Mouse (Mus musculus) adrenal gland, adult (tissue): ENCODE data around the gene B4galt3.
"Not testable (repeated sequence)": the region's sequence is repeated elsewhere in the genome, so short reads cannot be mapped to it uniquely, and the experiment has no call there.

Source experiments
- DNase-seq, 2 experiments: peaks; one replicate each; pipeline ENCODE4 v3.0.0; 2022 to 2023; ENCODE audit warnings: low spot score in 1 of 2; ENCODE audit not compliant: inconsistent age in 2 of 2

Gene B4galt3

DNA sequence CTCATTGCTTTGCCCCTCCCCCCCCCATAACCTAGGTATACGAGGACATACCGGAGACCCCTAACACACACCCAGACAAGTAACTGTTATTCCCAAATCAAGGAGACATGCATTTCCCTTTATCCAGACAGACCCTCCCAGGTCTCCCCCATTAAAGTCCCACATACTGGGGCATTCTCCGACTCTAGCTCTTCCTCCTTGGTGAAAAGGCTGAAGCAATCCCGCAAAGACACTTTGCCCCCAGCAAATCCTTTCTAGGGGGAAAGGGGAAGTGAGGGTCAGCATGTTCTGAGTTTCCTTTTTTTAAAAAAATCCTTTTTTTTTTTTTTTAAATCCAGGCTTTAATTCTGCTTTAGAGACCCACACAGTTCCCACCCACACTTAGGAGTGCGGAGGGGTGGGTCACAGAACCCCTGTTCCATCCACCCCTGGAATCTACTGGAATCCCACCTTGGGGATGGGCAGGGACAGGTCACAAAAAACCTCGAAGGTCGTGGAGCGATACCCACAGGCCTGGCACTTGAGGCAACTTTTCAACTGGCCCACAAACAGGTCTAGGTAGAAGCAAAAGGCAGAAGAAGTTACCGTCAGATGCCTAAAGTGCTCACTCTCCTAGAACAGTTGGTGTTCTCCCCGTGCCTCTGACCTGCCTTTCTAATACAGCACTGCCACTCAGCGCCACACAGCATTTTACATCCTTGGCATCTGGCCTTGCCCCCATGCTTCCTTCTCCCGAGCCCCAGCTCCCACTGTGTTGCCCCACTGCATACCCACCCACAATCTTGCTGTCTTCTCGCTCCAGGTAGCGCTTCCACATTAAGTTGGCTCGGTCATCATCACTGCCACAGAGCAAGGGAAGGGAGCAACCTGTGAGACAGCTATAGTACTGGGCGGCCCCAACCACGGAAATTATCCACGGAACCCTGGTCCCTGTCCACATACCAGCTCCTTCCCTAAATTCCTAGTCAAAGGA is 13.3 kb downstream of the B4galt3 start:
- DNase-seq = peak in 1 of 2 experiments; percentile 16

DNA sequence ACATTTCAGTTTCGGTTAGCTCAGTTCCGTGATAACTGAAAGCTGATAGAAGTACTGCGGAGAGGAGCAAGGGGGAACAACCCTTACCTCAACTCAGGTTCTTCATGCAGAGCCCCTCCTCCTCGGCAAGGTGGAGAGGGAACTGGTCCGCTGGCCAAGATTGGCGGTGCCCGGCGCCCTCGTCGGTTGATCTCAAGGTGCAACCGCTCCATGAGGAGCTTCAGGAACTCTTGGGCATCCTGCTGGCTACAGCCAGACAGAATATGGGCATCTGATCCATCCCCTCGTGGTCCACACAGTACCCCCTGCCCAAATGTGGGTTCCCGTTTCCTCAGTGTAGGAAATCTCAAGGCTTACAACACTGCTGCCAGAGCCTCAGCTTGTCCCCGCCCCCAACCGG is 14.4 kb downstream of the B4galt3 start:
- DNase-seq = peak in 1 of 2 experiments; percentile 24

DNA sequence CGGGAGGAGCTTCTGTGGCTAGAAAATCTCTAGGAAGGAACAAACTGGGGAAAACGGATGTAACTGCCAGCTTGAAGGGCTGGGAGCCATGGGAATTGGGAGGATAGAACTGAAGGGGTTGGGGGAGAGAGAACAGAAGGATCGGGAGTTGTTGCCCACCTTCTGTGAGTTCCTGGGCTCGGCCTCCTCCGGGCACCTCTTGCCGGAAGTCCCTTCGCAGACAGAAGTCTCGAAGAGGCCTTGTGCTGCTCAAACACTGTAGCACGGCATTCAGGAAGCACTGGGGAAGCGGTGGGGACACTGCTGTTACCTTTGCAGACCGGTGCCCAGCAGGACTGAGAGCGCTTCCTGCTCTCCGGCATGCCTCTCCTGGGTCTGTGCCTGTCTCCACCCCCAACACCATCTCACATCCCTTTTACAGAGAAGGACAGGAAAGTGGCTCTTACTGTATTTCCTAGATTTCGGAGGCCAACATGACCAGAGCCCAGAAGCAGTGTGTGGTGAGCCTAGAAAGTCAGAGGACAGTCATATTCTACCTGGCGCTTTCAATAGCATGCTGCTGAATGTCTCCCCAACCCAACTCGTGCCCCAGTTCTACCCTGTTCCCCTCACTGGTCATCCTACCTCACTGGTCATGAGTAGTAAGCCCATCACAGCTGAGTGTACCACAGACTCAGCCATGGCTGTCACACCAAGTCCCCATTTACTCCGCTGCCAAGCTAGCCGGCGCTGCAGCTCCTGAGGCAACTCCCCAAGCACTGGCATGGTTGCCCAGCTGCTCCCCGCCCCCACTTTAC is 15.2 kb downstream of the B4galt3 start:
- DNase-seq = peak in 1 of 2 experiments; percentile 18

DNA sequence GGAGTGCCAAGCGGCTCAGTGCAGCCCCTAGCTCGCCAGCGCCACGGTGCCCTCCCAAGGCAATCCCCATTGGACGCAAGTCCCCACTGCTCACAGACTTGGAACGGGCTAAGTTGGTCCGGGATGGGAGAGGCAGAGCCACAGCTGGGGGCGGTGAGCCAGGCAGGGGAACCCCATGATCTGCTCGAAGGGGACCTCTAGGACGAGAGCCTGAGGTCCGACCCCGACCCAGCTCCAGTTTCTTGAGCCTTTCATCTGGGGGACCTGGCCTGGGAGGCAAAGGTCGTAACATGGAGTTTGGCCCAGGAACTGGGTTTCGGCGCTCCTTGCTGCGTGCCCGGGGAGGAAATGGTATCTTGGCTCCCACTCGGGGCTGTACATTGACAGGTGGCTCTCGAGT is 16.4 kb downstream of the B4galt3 start:
- DNase-seq = peak in 1 of 2 experiments; percentile 50

DNA sequence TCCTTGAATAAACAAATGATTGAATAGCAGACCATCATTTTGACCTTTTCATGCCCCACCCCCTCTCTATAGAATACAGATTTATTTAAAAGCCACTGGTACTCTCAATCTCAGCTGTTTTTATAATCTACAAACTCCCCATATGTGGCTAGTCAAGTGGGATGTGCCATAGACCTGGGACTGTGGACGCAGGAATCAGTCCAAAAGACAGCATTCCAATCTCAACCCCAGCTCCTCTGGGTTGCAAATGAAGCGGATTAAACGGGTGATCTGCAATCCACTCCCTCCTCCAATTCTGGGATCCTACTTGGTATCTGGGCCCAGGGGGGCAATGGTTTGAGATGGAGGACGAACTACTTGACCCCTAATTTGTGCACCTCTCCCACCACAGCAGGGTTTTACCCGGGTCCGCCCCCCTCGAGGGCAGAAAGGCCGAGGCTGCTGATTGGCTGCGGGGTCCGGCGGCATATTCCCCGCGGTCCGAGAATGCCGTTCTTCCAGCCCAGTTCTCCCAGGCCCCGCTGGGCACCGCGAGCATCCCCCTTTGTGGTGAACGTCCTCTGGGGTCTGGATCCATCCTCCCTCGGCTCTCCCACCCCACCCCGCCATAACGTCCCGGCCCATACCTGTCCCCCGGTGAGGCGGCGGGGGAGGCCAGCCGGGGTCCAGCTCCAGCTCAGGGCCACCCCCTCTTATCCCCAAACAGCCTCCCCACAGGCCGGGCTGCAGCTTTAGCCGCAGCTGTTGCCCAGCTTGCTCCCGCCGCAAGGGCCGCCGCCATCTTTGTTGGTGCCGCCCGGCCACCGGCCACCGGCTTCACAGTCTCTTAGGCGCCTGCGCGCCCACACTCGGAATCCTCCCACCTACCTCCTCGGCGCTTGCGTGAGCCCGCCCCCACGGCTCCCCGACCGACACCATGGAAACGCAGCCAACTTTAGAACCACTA is 17.3 kb downstream of the B4galt3 start, which contains the start of gene Usp21:
Gene Usp21, minus strand, starts transcription at position 856 of the 946 bp plus-strand sequence.
- peak; percentile 96 to 97 for DNase-seq

DNA sequence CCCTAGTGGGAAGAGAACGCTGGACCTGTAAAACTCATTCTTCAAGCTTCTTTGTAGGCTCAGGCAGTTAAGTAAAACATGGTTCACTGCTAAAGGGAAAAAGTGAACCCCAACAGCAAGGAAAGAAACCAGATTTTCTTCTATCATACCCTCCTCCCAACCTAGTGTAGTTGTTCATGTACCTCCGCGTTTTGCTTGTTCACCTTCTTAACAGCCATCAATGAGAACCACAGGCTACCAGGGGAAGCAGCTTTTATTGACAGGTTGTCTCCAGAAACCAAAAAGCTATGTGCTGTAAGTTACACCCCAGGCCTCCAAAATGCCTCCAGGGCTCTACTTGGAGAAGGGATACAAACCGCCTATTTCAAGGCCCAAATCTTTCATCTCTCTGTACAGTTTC is 18.2 kb downstream of the B4galt3 start:
- DNase-seq = peak; percentile 8 to 46

DNA sequence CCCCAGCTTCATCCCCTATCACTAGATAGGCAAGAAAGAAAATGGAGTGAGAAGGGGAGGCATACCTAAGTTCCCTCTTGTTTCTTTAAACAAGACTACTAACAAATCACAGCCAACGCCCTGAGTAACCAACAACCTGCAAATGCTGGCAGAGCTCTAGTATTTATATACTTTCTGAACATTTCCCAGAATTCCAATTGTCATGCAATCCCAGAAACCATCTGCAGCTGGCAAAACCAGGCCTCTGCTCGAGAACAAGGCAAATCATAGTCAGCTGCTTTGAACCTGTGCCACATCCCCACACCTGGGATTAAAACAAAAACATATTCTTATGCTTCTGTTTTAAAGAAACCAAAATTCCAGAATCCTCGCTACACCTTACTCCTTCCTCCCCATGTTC is 23.2 kb downstream of the B4galt3 start:
- DNase-seq = peak; percentile 9 to 51

DNA sequence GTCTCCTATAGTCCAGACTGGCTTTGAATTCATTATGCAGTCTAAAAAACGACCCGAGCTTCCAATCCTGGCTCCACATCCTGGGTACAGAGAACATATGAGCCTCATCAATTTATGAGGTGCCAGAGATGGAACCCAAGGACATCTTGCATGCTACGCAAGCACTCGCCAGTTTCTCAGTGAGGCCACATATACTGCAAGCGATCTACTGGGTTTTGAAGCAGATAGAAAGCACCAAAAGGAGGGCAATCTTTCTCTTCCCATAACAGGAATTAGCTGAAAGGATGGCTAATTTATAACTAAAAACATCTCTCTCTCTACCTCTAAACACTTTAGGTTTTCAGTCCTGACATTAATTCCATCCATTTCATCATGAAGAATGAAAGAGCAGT is 23.8 kb downstream of the B4galt3 start:
- peak; percentile 37 to 79 for DNase-seq

DNA sequence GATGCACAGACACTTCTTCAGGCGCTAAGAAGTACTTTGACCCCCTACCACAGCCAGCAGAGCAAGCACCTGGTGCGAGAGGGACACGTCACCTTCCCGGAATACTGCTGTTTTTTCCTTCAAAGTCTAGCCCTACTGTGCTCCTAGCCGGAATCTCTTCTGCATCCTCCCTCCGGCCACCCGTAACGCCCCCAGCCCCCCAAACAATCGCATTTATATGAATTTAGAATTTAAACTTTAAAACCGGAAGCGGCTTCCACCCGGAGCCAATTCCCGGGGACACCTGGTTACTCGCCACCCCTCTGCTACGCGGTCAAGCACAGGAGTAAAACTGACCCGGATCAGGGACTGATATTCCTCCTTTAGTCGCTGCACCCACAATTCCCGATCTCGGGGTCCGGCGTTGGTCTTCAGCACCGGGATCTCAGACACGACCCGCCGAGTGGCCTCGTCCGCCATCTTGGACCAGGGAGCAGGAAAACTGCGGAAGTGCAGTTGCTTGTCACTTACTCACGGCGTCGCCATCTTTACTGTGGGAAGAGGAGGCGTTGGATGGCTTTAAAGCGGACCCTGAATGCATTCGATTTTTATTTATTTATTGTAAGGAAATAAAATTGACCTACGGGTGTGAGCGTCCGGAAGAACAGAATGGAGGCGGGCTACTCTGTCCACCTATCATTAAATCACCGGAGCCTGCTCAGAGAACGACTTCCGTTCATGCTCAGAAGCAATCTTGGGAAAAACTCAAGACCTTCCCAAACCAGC is 24.4 kb downstream of the B4galt3 start, which contains the start of gene Ufc1:
Gene Ufc1, minus strand, starts transcription at position 727 of the 765 bp plus-strand sequence.
- DNase-seq = peak; percentile 89 to 97

DNA sequence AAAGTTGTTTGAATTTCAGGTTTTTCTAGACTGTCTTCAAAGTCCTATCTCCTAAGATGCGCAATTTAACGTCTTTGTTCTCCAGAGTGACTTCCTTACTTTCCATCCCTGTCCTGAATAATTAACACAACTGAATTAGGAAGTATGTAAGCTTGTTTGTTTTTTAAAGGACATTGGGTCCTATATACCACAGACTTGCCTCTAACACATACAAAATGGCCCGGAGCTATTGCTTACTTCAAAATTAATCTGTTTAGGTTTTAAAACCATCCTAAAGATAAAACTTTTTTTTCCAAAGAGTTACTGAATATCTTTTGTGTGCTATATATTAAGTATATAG is 24.9 kb downstream of the B4galt3 start:
- no peak for DNase-seq

DNA sequence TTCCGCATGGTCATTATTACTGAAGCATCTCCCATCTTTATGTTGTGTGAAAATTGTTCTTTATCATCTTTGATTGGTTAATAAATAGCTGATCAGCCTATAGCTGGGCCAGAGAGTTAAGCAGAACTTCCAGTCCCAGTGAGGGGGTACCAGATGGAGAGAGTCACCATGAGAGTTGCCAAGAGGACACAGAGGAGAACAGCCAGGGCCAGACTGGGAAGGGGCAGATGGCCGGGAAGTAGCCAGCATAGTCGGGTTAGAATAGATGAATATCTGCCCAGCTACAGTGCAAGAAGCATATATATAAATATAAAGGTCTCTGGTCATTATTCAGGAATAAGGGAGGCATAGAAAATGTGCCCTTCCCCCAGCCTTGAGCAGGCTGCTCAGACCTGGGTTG is 28.1 kb downstream of the B4galt3 start:
- DNase-seq = no peak

DNA sequence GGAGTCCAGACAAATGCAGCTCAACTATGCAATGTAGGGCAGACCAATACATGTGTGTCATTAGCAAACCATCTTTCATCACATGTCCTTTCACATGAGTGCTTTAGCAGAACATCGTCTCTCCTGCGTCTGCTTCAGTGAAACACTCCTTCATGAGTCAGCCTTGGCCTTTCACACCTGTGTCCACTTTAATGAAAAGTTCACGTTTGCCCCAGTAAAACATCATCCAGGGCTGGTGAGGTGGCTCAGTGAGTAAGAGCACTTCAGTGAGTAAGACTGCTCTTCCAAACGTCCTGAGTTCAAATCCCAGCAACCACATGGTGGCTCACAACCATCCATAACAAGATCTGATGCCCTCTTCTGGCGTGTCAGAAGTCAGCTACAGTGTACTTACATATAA is 36.0 kb downstream of the B4galt3 start:
- DNase-seq = not testable (repeated sequence)

DNA sequence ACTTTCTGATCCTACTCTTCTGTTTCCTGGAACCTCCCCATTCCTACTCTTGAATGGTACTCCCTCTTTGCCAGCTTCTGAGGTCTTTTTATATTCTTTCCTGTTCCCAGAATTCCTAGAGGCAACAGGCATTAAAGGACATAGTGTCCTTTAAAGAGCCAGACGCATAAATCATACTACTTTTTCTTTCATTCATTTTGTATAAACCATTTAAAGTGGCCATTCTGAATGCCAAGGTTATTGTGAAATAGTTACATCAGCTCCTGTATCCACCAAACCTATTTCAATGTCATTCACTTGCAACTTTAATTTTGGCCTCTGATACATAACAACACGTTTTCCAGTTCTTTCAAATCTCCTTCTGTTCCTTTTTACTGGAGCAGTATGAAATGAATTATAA is 39.2 kb downstream of the B4galt3 start:
- DNase-seq = peak in 1 of 2 experiments; percentile 78

DNA sequence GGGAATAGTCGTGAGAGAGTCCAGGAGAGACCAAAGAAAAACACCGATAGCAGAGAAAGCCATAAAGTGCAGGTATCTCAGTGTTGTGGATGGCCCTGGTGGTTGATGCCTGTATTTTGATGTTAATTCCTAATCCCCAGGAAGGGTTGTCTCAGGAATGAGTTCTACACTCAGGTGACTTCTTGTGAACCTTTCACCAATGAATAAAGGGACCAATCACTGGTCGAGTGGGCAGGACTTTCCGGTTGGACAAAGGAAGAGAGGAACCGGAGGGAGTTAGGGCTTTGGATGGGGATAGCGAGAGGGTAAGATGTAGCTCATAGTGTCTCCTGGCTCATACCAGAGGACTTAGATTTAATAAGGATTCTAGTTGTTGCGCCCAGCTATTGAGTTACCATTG is 49.6 kb downstream of the B4galt3 start:
- no peak for DNase-seq

DNA sequence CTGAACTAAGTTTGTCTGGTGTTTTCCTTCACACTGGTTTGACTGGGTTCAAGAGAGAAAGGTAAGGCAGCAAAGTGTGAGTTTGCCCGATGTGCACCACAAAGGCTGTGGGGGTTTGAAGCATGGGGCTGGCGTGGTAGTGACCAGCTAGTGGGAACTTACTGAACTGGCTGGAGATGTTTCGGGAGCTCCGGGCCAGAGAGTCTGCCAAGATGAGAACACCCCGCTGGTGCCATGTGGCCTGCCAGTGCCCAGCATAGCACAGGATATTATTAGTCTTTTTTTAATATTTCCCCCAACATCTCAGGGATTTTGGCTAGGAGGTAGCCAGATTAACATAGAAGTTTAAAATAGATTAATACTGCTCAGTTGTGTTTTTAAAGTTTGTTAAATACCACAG is 50.0 kb downstream of the B4galt3 start:
- DNase-seq = no peak

DNA sequence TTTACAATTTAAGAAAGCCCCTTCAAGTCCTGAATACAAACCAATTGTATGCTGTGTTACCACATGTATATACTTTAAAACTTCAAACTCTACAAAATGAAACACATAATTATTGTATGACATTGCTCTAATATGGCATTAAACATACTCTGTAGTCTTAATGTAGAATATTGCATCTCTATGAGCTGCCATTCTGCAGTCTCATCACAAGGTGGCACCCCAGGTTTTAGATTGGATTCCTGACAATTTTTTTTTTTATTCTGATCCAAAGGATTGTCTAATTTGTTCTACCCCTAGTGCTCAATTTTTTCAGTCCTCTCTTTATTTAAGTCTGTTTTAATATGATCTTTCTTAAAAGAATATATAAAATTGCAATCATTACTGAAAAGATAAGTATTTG is 51.3 kb downstream of the B4galt3 start:
- peak in 1 of 2 experiments; percentile 66 for DNase-seq

DNA sequence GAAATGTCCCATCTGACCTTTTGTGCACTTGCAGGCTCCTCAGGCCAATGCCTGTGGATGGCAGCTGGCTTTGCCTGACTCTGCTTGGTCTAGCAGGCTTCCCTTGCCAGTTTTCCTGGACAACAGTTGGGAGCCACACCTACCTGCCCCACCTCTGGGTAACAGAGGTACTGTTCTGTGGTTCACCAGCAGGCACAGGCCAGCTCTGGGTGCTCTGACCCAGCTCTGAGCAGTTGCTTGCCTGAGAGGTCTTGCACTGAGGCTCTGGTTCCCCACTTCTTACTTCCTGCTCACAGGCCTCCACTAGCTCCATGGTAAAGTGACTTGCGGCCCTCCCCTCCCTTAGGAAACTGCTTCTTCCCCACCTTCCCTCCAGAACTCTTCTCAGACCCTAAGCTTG is 51.9 kb downstream of the B4galt3 start:
- no peak for DNase-seq

DNA sequence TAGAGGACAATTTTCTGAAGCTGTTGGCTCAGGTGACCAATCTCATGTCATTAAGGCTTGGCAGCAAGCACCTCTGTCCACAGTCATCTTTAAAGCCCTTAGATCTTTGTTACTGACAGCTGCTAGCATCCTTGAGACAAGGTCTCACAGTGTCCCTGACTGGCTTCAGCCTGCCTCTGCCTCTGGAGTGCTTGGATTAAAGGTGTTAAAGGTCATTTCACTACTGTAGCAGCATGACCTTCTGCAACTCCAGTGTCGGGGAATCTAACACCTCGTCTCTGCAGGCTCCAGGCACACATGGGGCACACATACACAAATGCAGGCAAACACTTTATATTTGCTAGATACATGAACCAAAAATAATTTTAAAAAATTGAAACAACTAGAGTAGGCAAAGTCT is 55.4 kb downstream of the B4galt3 start:
- peak in 1 of 2 experiments; percentile 69 for DNase-seq
